Mouse (Mus musculus) midbrain, postnatal 0 days (tissue): Measurements from ENCODE around the gene Dgcr8. TPM values are rescaled to one million over a fixed set of nuclear protein-coding genes. Genes with fewer than 3 reads are reported as not detected.

Source experiments
- ATAC-seq: fragments of 200-750 bp; cut with Nextera tagmentation; 2 replicates; pipeline ENCODE4 v1.8.0; 2017; ENCODE audit warnings: moderate number of reproducible peaks, mild to moderate bottlenecking, moderate TSS enrichment, moderate library complexity; ENCODE audit not compliant: low FRiP score
- DNase-seq: peaks from one replicate; pipeline ENCODE4 v3.0.0-alpha.2; 2015; ENCODE audit warnings: low spot score
- H3K27ac ChIP-seq: fragments of 300-500 bp; sonication (generic); 2 replicates; pipeline ENCODE4 v1.5.1; 2014; ENCODE audit warnings: low read depth, mild to moderate bottlenecking, low read length, mixed read lengths
- H3K27me3 ChIP-seq: fragments of 300-500 bp; sonication (generic); 2 replicates; pipeline ENCODE4 v1.6.1; 2014; ENCODE audit warnings: low read length, control low read depth, mixed read lengths; ENCODE audit not compliant: insufficient read depth
- H3K36me3 ChIP-seq: fragments of 300-500 bp; sonication (generic); 2 replicates; pipeline ENCODE4 v1.6.1; 2014; ENCODE audit warnings: low read length, control low read depth, mixed read lengths; ENCODE audit not compliant: insufficient read depth
- H3K4me1 ChIP-seq: fragments of 300-500 bp; sonication (generic); 2 replicates; pipeline ENCODE4 v1.6.1; 2014; ENCODE audit warnings: mild to moderate bottlenecking, control low read depth, antibody characterized with exemption, low read length, mixed read lengths; ENCODE audit not compliant: insufficient read depth
- H3K4me2 ChIP-seq: fragments of 300-500 bp; sonication (generic); 2 replicates; pipeline ENCODE4 v1.6.1; 2014; ENCODE audit warnings: low read depth, mild to moderate bottlenecking, low read length, mixed read lengths; ENCODE audit not compliant: poor library complexity, severe bottlenecking
- H3K4me3 ChIP-seq: fragments of 300-500 bp; sonication (generic); 2 replicates; pipeline ENCODE4 v1.5.1; 2014; ENCODE audit warnings: low read depth, mild to moderate bottlenecking, low read length, moderate library complexity
- H3K9ac ChIP-seq: fragments of 300-500 bp; sonication (generic); replicated peaks from 2 replicates; pipeline ENCODE4 v1.6.1; 2014; ENCODE audit warnings: mild to moderate bottlenecking, low read length, moderate library complexity, mixed read lengths; ENCODE audit not compliant: poor library complexity, severe bottlenecking
- H3K9me3 ChIP-seq: fragments of 300-500 bp; sonication (generic); 2 replicates; pipeline ENCODE4 v1.6.1; 2016; ENCODE audit warnings: low read length, control low read depth
- CTCF ChIP-seq: IDR thresholded peaks from 2 replicates; pipeline ENCODE4 v1.5.1; 2016; ENCODE audit warnings: antibody characterized with exemption, mild to moderate bottlenecking
- WGBS: fragments of 180-500 bp; shearing (Covaris S2); extraction: QIAGEN DNeasy Blood & Tissue Kit; methylation state at CpG from one replicate; pipeline ENCODE4 v1.1.7; 2014; 5-methylcytosine and 5-hydroxymethylcytosine counted together
- polyA plus RNA-seq: library from polyadenylated mRNA; unstranded; fragments of >200 nt; fragmentation: Nextera tagmentation; extraction: Ambion mirVana; gene quantifications from 2 replicates; pipeline ENCODE4 v1.2.1, GENCODE M21; 2015
- total RNA-seq: library from RNA; depleted of rRNA; stranded (reverse); fragments of >200 nt; gene quantifications from 2 replicates; pipeline ENCODE4 v1.2.3, GENCODE M21; 2014

Gene Dgcr8
- total and polyA plus RNA-seq, 2 experiments from 2014 or later: 23.7 to 46.7 TPM

GRCm38 (mm10) chr16:18235389-18236065 lies 53.5 kb downstream of the Dgcr8 start:
- ATAC-seq: peak; percentile 79
- peak overlapping the region; percentile 94 for H3K4me3 ChIP-seq
- TF ChIP-seq CTCF: no peak
- H3K27me3 ChIP-seq: no peaks in the 10 kb centered on the region
- 1% methylated on average over 19 of the region's 19 CpGs for WGBS
- peak overlapping the region; percentile 82 for H3K4me2 ChIP-seq
- H3K27ac ChIP-seq: peak overlapping the region; percentile 85
- H3K9ac ChIP-seq: peak overlapping the region; percentile 95
- peak; percentile 86 for DNase-seq
- peaks cover 17% of the 10 kb centered on the region; the same call in 1 of the 2 replicates for H3K4me1 ChIP-seq
- no peaks in the 10 kb centered on the region for H3K9me3 ChIP-seq
- H3K36me3 ChIP-seq: peaks cover 21% of the 10 kb centered on the region

- WGBS: 2% methylated on average over 49 of the region's 79 CpGs
- ATAC-seq: peak; percentile 86
Observed at GRCm38 (mm10) chr16:18234671-18235388, 54.2 kb downstream of the Dgcr8 start, which contains the start of gene Zdhhc8. TSS of gene Zdhhc8 (minus strand) at chr16:18235136.

DNA sequence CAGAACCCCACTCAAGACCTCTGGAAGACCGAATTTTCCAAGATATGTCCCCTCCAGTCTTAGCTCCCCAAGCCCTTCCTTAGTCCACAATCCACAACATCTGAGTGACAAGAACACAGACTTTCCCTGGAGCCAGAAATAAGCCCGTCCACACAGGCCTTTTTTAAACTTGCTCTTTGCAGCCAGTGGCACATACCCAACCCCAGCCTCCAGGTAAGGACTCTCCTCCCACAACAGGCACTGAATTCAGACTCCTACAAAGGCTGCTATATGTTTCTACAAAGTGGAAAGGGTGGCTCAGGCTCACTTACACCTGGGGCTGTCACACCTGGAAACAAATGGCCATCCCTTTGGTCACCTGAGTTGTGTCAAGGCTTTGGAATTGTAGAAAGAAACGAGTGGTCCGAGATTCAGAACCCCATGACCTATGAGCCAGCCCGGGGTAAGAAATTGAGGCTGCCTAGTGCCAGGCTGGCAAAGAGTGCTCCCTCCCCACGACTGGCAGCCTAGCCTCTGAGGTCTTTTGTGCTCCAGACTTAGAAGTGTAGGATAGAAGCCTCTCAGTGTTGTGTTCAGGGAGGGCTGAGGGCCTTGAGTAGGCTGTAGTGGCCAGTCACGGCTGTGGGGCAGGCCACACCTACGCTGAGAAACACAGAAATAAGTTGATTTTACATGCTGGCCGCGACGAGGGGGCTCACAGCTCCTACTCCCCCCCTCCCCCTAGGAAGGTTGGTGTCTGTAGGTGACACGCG lies 55.0 kb downstream of the Dgcr8 start:
- Histone ChIP-seq H3K36me3 (peaks cover 10% of the 10 kb centered on the region; the same call in 1 of the 2 replicates), H3K4me2 (peak overlapping the region; percentile 82), H3K4me3 (peak overlapping the region; percentile 94), H3K27ac (peak overlapping the region; percentile 85), H3K9me3 (no peaks in the 10 kb centered on the region), H3K4me1 (peaks cover 17% of the 10 kb centered on the region; the same call in 1 of the 2 replicates), H3K9ac (peak overlapping the region; percentile 95), H3K27me3 (no peaks in the 10 kb centered on the region)
- TF ChIP-seq CTCF: no peak
- no peak for DNase-seq
- 19% methylated on average over 13 of the region's 13 CpGs for WGBS
- ATAC-seq: peak; percentile 33; the same call in 1 of the 2 replicates

More at GRCm38 (mm10) chr16:18234671-18235388, 54.2 kb downstream of the Dgcr8 start, which contains the start of gene Zdhhc8:
- Histone ChIP-seq H3K27me3 (no peaks in the 10 kb centered on the region), H3K9me3 (no peaks in the 10 kb centered on the region), H3K4me1 (peaks cover 17% of the 10 kb centered on the region; the same call in 1 of the 2 replicates), H3K27ac (peak within 1 kb of the TSS; percentile 85), H3K4me2 (peak within 1 kb of the TSS; percentile 82), H3K36me3 (peaks cover 15% of the 10 kb centered on the region; the same call in 1 of the 2 replicates), H3K9ac (peak within 1 kb of the TSS; percentile 95), H3K4me3 (peak within 1 kb of the TSS; percentile 94)
- DNase-seq: peak; percentile 85
- no peak for TF ChIP-seq CTCF

GRCm38 (mm10) chr16:18233451-18233850 lies 55.6 kb downstream of the Dgcr8 start:
- Histone ChIP-seq H3K9ac (no peak overlapping the region), H3K4me2 (peak overlapping the region; percentile 82), H3K4me1 (peaks cover 17% of the 10 kb centered on the region; the same call in 1 of the 2 replicates), H3K9me3 (no peaks in the 10 kb centered on the region), H3K36me3 (peaks cover 6% of the 10 kb centered on the region; the same call in 1 of the 2 replicates), H3K27ac (no peak overlapping the region), H3K27me3 (no peaks in the 10 kb centered on the region), H3K4me3 (peak overlapping the region; percentile 94; the same call in 1 of the 2 replicates)
- ATAC-seq (no peak), DNase-seq (no peak)
- WGBS: 47% methylated on average over 1 of the region's 1 CpGs
- no peak for TF ChIP-seq CTCF

- no peak overlapping the region for H3K4me3 ChIP-seq
- no peaks in the 10 kb centered on the region for H3K27me3 ChIP-seq
- no peak overlapping the region for H3K4me2 ChIP-seq
- H3K36me3 ChIP-seq: peaks cover 16% of the 10 kb centered on the region
- H3K9me3 ChIP-seq: no peaks in the 10 kb centered on the region
- 86% methylated on average over 4 of the region's 4 CpGs for WGBS
- no peak for TF ChIP-seq CTCF
- no peak overlapping the region for H3K9ac ChIP-seq
- ATAC-seq: no peak
- no peak overlapping the region for H3K27ac ChIP-seq
- DNase-seq: no peak
- peaks cover 17% of the 10 kb centered on the region; the same call in 1 of the 2 replicates for H3K4me1 ChIP-seq
Observed at GRCm38 (mm10) chr16:18231451-18231850, 57.6 kb downstream of the Dgcr8 start.
